In genomic region chr3:92815581-92815980, GRCm38 (mm10) we compare ENCODE assay signal across 29 mouse cellular contexts. TPM values are rescaled to one million over a fixed set of nuclear protein-coding genes. Genes with fewer than 3 reads are reported as not detected.
"Had no signal": no experiment of that assay in that cellular context is flagged by ENCODE, and none has a peak within 500 bp of the region (broad histone marks: within the 10 kb centered on the region; RNA-seq: fewer than 3 reads in every experiment).

No protein-coding gene starts in this region.

- H3K4me3 ChIP-seq: lung, embryonic 15.5 days; midbrain, embryonic 10.5 days; midbrain, embryonic 12.5 days; myocyte; neural tube, embryonic 13.5 days; neural tube, embryonic 15.5 days had no signal

- H3K27me3 ChIP-seq: lung, embryonic 15.5 days; midbrain, embryonic 12.5 days; neural tube, embryonic 13.5 days; neural tube, embryonic 15.5 days had no signal

- H3K36me3 ChIP-seq: lung, embryonic 15.5 days; midbrain, embryonic 10.5 days; midbrain, embryonic 12.5 days; neural tube, embryonic 13.5 days; neural tube, embryonic 15.5 days had no signal

- H3K27ac ChIP-seq: lung, embryonic 15.5 days; macrophage; midbrain, embryonic 10.5 days; midbrain, embryonic 12.5 days; neural tube, embryonic 13.5 days; neural tube, embryonic 15.5 days had no signal

- ATAC-seq: liver, postnatal 0 days; lung, postnatal 0 days; midbrain, embryonic 16.5 days had no signal

- DNase-seq: liver, postnatal 0 days; lung, adult 2 months; lung, postnatal 14 days; lung, postnatal 36 days; midbrain, embryonic 14.5 days; retina, postnatal 1 day; right cerebral cortex, adult 18-20 months; right cerebral cortex, postnatal 25 days; right cerebral cortex, postnatal 4 days; spleen, adult 18-20 months; thymus, adult 18-20 months; thymus, postnatal 14 days; thymus, postnatal 36 days had no signal

- H3K9me3 ChIP-seq: lung, embryonic 15.5 days; midbrain, embryonic 10.5 days; midbrain, embryonic 12.5 days; neural tube, embryonic 13.5 days; neural tube, embryonic 15.5 days had no signal

- H3K4me1 ChIP-seq: lung, embryonic 15.5 days; midbrain, embryonic 10.5 days; midbrain, embryonic 12.5 days; neural tube, embryonic 13.5 days; neural tube, embryonic 15.5 days had no signal

- H3K9ac ChIP-seq: liver, postnatal 0 days; lung, embryonic 15.5 days; midbrain, embryonic 12.5 days; neural tube, embryonic 13.5 days; neural tube, embryonic 15.5 days had no signal

RNA-seq across cellular contexts. Expression of gene Lce1k, which starts 7.9 kb away (rescaled TPM):
- total RNA-seq: megakaryocyte, adult 5-6 weeks; megakaryocyte-erythroid progenitor cell, adult 5-6 weeks had no signal
- polyA plus RNA-seq: liver, postnatal 0 days; lung, embryonic 15.5 days; lung, postnatal 0 days; macrophage; midbrain, embryonic 10.5 days; midbrain, embryonic 12.5 days; midbrain, embryonic 14.5 days; midbrain, embryonic 16.5 days; myocyte; neural tube, embryonic 11.5 days; neural tube, embryonic 13.5 days; neural tube, embryonic 15.5 days; small intestine, adult 2 months; stomach, embryonic 14.5 days; stomach, embryonic 16.5 days; thymus, postnatal 0 days had no signal

RNA-seq across cellular contexts. Expression of gene Kprp, which starts 11.5 kb away (rescaled TPM):
- total RNA-seq: megakaryocyte, adult 5-6 weeks; megakaryocyte-erythroid progenitor cell, adult 5-6 weeks had no signal
- polyA plus RNA-seq: liver, postnatal 0 days; lung, embryonic 15.5 days; lung, postnatal 0 days; macrophage; midbrain, embryonic 10.5 days; midbrain, embryonic 12.5 days; midbrain, embryonic 14.5 days; midbrain, embryonic 16.5 days; myocyte; neural tube, embryonic 11.5 days; neural tube, embryonic 13.5 days; neural tube, embryonic 15.5 days; small intestine, adult 2 months; stomach, embryonic 14.5 days had no signal

RNA-seq across cellular contexts. Expression of gene Lce1j, which starts 25.3 kb away (rescaled TPM):
- total RNA-seq: megakaryocyte, adult 5-6 weeks; megakaryocyte-erythroid progenitor cell, adult 5-6 weeks had no signal
- polyA plus RNA-seq: liver, postnatal 0 days; lung, embryonic 15.5 days; lung, postnatal 0 days; macrophage; midbrain, embryonic 10.5 days; midbrain, embryonic 12.5 days; midbrain, embryonic 14.5 days; midbrain, embryonic 16.5 days; myocyte; neural tube, embryonic 11.5 days; neural tube, embryonic 13.5 days; neural tube, embryonic 15.5 days; small intestine, adult 2 months; stomach, embryonic 14.5 days; stomach, embryonic 16.5 days had no signal

RNA-seq across cellular contexts. Expression of gene Lce1l, which starts 35.5 kb away (rescaled TPM):
- total RNA-seq: megakaryocyte, adult 5-6 weeks; megakaryocyte-erythroid progenitor cell, adult 5-6 weeks had no signal
- polyA plus RNA-seq: liver, postnatal 0 days; lung, embryonic 15.5 days; lung, postnatal 0 days; macrophage; midbrain, embryonic 10.5 days; midbrain, embryonic 12.5 days; midbrain, embryonic 14.5 days; midbrain, embryonic 16.5 days; myocyte; neural tube, embryonic 11.5 days; neural tube, embryonic 13.5 days; neural tube, embryonic 15.5 days; small intestine, adult 2 months; stomach, embryonic 14.5 days; stomach, embryonic 16.5 days; thymus, postnatal 0 days had no signal

RNA-seq across cellular contexts. Expression of gene Lce1i, which starts 36.9 kb away (rescaled TPM):
- total RNA-seq: megakaryocyte, adult 5-6 weeks; megakaryocyte-erythroid progenitor cell, adult 5-6 weeks had no signal
- polyA plus RNA-seq: liver, postnatal 0 days; lung, embryonic 15.5 days; lung, postnatal 0 days; macrophage; midbrain, embryonic 10.5 days; midbrain, embryonic 12.5 days; midbrain, embryonic 14.5 days; midbrain, embryonic 16.5 days; myocyte; neural tube, embryonic 11.5 days; neural tube, embryonic 13.5 days; neural tube, embryonic 15.5 days; small intestine, adult 2 months; stomach, embryonic 14.5 days had no signal
